Mouse (Mus musculus) left cerebral cortex, adult 9 months (tissue): ENCODE results near the gene Hrasls5.
A peak's percentile ranks its signal among the peaks of the same experiment; 100 is the strongest.

ENCODE experiments used
- DNase-seq, 2 experiments: peaks; one replicate each; pipeline ENCODE4 v3.0.0; 2022; ENCODE audit warnings: low spot score in 2 of 2

Gene Hrasls5

GRCm38 (mm10) chr19:7611942-7612757, at the start of gene Hrasls5:
TSS of gene Hrasls5 (plus strand) at chr19:7612541.
- DNase-seq = peak in 1 of 2 experiments; percentile 62

- no peak for DNase-seq
Measured at GRCm38 (mm10) chr19:7562601-7563129, 49.7 kb upstream of the Hrasls5 start.

GRCm38 (mm10) chr19:7563676-7564075, 48.7 kb upstream of the Hrasls5 start:
- no peak for DNase-seq

DNA sequence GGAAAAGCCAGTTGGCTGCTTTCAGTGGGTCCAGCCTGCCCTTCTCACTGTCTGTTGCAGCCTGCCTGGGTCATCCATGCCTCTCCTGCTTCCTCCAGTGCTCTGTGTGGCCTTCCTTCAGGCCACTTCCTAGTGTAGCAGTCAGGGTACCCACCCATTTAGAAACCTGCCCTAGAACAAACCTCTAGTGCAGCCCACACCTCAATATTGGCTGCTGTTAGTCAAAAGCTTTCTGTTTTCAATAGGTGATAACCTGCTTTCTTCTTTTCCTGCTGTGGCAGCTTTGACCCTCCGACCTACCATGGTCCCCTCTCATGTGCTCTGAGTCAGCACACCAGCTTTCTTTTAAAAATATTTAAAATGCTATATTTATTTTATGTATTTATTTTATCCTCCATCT, 47.9 kb upstream of the Hrasls5 start:
- no peak for DNase-seq

DNA sequence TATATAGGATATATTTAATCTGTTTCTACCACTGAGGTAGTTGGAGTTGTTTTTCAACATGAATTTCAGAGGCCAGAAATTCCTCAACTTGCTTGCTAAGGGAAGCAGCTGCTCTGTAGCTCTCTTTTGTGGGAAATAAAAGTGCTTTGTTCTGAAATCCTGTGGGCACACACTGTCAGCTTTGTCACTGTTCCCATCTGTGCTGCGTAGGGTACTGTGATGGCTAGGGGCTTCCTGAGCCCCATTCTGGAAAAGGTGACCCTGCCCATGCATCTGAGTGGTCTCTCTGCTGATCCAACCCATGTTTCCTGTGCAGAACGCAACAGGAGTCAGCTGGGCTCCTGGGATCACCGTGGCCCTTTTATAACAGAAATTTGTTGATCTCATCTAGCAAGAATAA, 45.5 kb upstream of the Hrasls5 start:
- DNase-seq = peak in 1 of 2 experiments; percentile 48

GRCm38 (mm10) chr19:7568364-7568763, 44.0 kb upstream of the Hrasls5 start:
- DNase-seq = no peak

DNA sequence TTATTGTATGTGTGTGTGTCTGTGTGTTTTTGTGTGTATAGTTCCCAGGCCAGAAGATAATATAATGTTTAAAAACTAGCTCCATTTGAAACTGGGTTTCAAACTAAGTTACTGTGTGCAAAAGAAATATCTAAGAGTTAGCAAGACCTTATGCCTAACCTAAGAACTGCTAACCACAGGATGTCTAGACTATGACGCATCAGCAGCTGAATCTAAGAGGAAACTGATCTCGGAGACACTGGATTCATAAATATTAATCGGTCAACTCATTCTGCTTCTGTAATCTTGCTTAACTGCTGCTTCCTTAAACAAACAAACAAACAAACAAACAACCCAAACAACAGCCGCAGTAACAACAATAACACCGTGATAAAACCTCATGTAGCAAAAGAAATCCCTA, 42.7 kb upstream of the Hrasls5 start:
- no peak for DNase-seq

DNA sequence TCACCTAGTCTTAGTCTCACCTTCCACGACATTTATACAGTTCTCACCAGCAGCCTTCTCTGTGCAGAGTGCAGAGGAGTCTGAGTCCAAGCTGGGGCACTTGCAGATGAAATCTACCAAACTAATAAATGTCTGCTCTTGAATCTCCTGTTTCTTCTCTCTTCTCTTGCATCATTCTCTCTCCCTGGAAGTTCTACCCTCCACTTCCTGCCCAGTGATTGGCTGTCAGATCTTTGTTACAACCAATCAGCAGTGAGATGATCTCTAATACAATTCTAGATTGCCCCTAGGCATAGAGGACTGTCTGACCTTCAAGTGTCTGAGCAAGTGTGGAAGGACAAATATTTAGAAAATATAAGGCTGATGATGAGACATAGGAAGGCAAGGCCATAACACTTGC, 36.2 kb upstream of the Hrasls5 start:
- no peak for DNase-seq

- no peak for DNase-seq
Measured at GRCm38 (mm10) chr19:7577710-7578109, 34.6 kb upstream of the Hrasls5 start.

DNA sequence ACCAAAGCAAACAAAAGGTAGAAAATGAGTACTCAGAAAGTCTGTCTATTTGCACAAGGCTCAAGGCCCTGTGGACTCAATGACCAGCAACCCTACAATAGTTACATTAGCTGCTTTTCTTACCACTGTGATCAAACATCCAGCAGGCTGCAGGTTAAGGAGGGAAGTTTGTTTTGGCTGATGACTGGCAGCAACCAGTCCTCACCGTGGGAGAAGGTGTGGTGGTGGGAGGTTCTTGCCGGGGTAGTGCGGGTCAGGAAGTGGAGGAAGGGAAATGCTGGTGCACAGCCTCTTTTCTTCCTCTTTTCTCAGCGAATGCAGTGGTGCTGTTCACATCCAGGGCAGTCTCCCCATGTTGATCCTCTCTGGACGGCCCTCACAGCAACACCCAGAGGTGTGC, 31.3 kb upstream of the Hrasls5 start:
- DNase-seq = no peak

DNA sequence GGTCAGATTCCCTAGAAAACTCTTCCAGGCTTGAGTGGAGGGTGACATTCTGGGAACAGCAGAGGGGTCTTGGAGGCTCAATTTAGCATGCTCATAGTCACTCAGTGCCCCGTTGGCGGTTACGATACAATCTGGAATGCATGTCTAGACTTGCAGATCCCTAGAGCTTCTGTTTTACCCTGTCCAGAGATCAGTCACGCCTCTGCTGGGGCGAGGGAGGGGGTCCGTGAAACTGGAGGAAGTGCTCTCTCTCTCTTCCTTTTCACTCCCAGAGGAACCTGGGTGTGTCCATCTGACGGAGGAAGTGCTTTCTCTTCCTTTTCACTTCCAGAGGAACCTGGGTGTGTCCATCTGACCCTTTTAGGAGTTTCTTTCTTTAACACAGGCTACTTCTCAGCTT, 29.2 kb upstream of the Hrasls5 start:
- no peak for DNase-seq

- DNase-seq = no peak
Measured at GRCm38 (mm10) chr19:7583599-7583998, 28.7 kb upstream of the Hrasls5 start.

- no peak for DNase-seq
Measured at GRCm38 (mm10) chr19:7585279-7585678, 27.1 kb upstream of the Hrasls5 start.

- no peak for DNase-seq
Measured at GRCm38 (mm10) chr19:7585764-7586163, 26.6 kb upstream of the Hrasls5 start.

DNA sequence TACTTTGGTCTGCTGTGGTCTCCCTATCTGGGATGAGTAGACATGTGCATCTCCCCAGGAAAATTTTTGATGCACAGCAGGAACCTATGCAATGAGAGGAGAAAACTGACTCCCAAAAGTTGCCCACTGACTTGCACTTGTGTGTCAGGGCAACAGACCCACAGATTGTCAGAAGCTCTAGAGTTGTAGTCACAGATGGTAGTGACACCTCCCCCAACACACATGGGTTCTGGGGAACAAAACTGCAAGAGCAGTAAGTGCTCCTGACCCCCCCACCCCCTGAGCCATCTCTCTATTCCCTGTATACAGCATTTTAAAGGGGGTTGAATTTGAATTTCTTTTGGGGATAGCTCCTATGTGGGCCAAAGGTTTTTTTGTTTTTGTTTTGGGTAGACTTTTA, 21.5 kb upstream of the Hrasls5 start:
- DNase-seq = no peak

GRCm38 (mm10) chr19:7592018-7592417, 20.3 kb upstream of the Hrasls5 start:
- no peak for DNase-seq

GRCm38 (mm10) chr19:7595534-7595933, 16.8 kb upstream of the Hrasls5 start:
- peak in 1 of 2 experiments; percentile 80 for DNase-seq

- DNase-seq = no peak
Measured at GRCm38 (mm10) chr19:7598481-7598880, 13.9 kb upstream of the Hrasls5 start.

DNA sequence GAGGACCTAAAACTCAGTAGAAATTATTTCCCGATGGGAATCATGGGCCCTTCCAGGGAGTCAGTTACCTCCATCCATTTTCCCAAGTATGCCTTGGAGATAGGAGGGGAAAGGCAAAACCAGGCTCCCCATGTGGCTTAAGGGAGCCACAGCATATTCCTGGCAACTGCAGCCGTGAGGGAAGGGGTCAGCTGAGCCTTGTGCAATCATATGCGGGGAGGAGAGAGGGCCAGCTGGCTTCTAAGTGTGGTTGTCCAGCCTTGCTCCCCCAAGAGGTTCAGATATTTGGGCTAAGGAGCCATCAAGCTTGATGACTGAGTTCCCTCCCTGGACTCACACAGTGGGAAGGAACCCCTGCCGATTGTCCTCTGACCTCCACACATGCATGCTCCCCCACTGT, 10.8 kb upstream of the Hrasls5 start:
- no peak for DNase-seq

DNA sequence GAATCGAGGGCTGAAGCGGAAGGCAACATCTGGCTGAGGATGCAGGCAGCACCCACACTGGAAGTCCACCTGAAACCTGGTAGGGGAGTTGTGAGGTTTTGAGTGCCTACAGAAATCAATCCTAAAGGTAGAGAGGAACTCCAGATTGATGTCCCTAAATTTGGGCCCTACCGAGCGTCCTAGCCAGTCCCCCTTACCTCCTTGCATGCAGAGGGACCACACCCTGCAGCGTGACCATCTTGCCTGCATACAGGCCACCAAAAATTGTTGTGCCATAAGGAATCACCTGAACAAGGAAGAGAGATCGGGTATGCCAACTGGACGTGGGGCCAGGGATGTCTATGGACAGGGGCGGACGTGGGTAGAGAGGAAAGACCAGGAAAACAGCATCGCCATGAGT, 8.2 kb upstream of the Hrasls5 start:
- DNase-seq = no peak

DNA sequence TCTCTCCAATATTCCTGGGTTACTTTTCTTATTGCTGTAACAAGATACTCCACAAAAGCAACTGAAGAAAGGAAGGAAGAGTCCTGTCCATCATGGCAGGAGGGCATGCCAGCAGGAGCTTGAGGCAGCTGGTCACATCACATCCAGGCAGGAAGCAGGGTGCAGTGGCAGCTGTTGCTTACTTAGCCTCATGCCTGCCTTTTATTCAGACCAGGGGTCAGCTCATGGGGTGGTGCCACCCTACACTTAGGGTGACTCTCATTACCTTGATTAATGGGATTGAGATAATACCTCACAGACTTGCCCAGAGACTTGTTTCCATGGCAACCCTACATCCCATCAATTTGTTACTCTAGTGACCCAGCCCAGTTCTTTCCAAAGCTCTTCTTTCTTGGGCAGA, 7.3 kb upstream of the Hrasls5 start:
- no peak for DNase-seq

GRCm38 (mm10) chr19:7605930-7606783, 6.2 kb upstream of the Hrasls5 start:
- DNase-seq = peak; percentile 63 to 70
